Mouse (Mus musculus) gastrocnemius, postnatal 10 days (tissue): ENCODE results near the gene Defb45. TPM values are rescaled to one million over a fixed set of nuclear protein-coding genes. Genes with fewer than 3 reads are reported as not detected.

ENCODE experiments used
- total RNA-seq, 2 experiments: library from RNA; stranded (reverse); gene quantifications; 2 replicates each; pipeline ENCODE4 v1.2.3; 2021

Gene Defb45
- total RNA-seq, 2 experiments from 2014 or later = not detected

Other genes with a start within 250 kb of the Defb45 start
- under 1 TPM in 1 of 2 experiments, not detected in 1; 0.18 TPM for gene Nrsn2, start 222.8 kb downstream of the Defb45 start, total RNA-seq
- 1 to 10 TPM; 6.7 to 9.4 TPM for gene Sox12, start 201.3 kb downstream of the Defb45 start, total RNA-seq
- 1 to 10 TPM; 4.7 to 5.6 TPM for gene Zcchc3, start 184.4 kb downstream of the Defb45 start, total RNA-seq
- not detected for gene 6820408C15Rik, start 183.8 kb downstream of the Defb45 start, total RNA-seq
- not detected for gene Defb23, start 134.8 kb downstream of the Defb45 start, total RNA-seq
- not detected for gene Defb20, start 122.3 kb downstream of the Defb45 start, total RNA-seq
- not detected for gene Defb22, start 109.3 kb downstream of the Defb45 start, total RNA-seq
- gene Defb26, start 87.7 kb downstream of the Defb45 start, total RNA-seq = not detected
- gene Defb28, start 81.1 kb downstream of the Defb45 start, total RNA-seq = not detected
- gene Defb29, start 59.3 kb downstream of the Defb45 start, total RNA-seq = not detected
- gene Gm17416, start 30.1 kb downstream of the Defb45 start, total RNA-seq = not detected
- not detected for gene Defb21, start 26.7 kb downstream of the Defb45 start, total RNA-seq
- gene Defb19, start 19.1 kb downstream of the Defb45 start, total RNA-seq = not detected
- gene Defb36, start 4.9 kb upstream of the Defb45 start, total RNA-seq = not detected
- gene Defb25, start 23.7 kb upstream of the Defb45 start, total RNA-seq = 1 to 10 TPM; 1.5 to 1.6 TPM
- 10 to 100 TPM in 1 of 2 experiments, 1 to 10 TPM in 1; 9.1 to 11.5 TPM for gene Rem1, start 27.6 kb upstream of the Defb45 start, total RNA-seq
- 10 to 100 TPM; 56.0 to 61.1 TPM for gene H13, start 70.1 kb upstream of the Defb45 start, total RNA-seq
- gene Mcts2, start 87.6 kb upstream of the Defb45 start, total RNA-seq = 10 to 100 TPM; 12.5 to 19.3 TPM
- gene Id1, start 136.9 kb upstream of the Defb45 start, total RNA-seq = 10 to 100 TPM; 17.6 to 21.1 TPM
- gene Cox4i2, start 154.8 kb upstream of the Defb45 start, total RNA-seq = 1 to 10 TPM; 5.6 to 6.9 TPM
- gene Bcl2l1, start 232.3 kb upstream of the Defb45 start, total RNA-seq = 10 to 100 TPM; 19.6 to 21.4 TPM
- gene Tpx2, start 248.6 kb upstream of the Defb45 start, total RNA-seq = 10 to 100 TPM; 10.4 to 12.8 TPM